Mouse (Mus musculus) kidney, adult 2 months (tissue): ENCODE results near the gene Phactr4.

Experiments used
- CTCF ChIP-seq: fragments of 200-500 bp; conservative IDR thresholded peaks from 2 replicates; pipeline ENCODE4 v1.5.1; 2011; ENCODE audit warnings: low read depth, mild to moderate bottlenecking, control low read depth, low read length, moderate library complexity, mixed read lengths; ENCODE audit not compliant: insufficient read depth, insufficient read length
- POLR2A ChIP-seq: fragments of 200-500 bp; IDR thresholded peaks from one replicate; pipeline ENCODE4 v1.6.1; 2011; ENCODE audit warnings: low read depth, low read length, control low read depth

- TF ChIP-seq CTCF: no peak
- TF ChIP-seq POLR2A: no peak
Measured at GRCm38 (mm10) chr4:132403063-132403660, 19.1 kb downstream of the Phactr4 start.
